Mouse (Mus musculus) heart, embryonic 16.5 days (tissue): ENCODE results near the gene Prdx6b. TPM values are rescaled to one million over a fixed set of nuclear protein-coding genes. Genes with fewer than 3 reads are reported as not detected.

Experiments used
- polyA plus RNA-seq: library from polyadenylated mRNA; unstranded; fragments of >200 nt; fragmentation: Nextera tagmentation; extraction: Ambion mirVana; gene quantifications from 2 replicates; pipeline ENCODE4 v1.2.1, GENCODE M21; 2015

Gene Prdx6b
- polyA plus RNA-seq, 1 experiment from 2014 or later: 0.11 TPM

Other genes starting within 250 kb of the Prdx6b start
- 20.5 and 22.4 TPM in 2 replicates for gene Pde1a, start 163.0 kb upstream of the Prdx6b start, polyA plus RNA-seq
- 48.5 and 49.1 TPM in 2 replicates for gene Dnajc10, start 23.0 kb downstream of the Prdx6b start, polyA plus RNA-seq
- gene Frzb, start 155.2 kb downstream of the Prdx6b start, polyA plus RNA-seq: 6.5 and 7.9 TPM in 2 replicates